In the genomic region with DNA sequence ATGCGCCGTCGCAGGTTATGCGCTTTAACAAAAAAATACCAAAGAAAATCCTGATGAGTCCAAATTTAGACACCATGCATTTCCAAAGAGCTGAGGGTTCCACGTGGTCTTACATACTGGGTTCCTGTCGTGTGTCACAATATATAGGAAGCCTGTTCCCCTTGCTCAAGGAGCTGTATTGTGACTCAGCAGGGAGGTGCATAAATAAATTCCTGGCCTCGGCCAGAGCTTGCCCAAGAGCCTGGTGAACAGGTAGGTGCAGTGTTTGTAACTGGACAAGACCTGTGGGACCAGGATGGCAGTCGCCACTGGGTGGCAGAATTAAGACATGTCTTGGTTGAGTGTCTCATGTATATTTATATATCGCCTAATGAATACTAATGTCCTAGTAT, we compare ENCODE assay signal across 8 mouse cellular contexts. TPM values are rescaled to one million over a fixed set of nuclear protein-coding genes. Genes with fewer than 3 reads are reported as not detected.
DNase-seq lines count a peak whose midpoint lies in the region; ATAC-seq and TF ChIP-seq lines count a peak whose summit lies in the region.

No protein-coding gene starts in this region.

- H3K9me3 ChIP-seq in hindbrain, embryonic 16.5 days (ENCODE audit: control insufficient read depth, low read length), result no peaks in the 10 kb centered on the region

- intact Hi-C loops in gastrocnemius, adult 2 months (cut with DNase I), result loop anchor here (5.0 kb wide), 2 partner anchors 91 to 351 kb away; partner anchors contain the start of genes Hpf1 and Mfap3l
- intact Hi-C loops in left cerebral cortex, adult 2 months (cut with DNase I), result loop anchor here (1.0 to 10.0 kb wide), 6 partner anchors 10 to 504 kb away; partner anchors contain the start of genes Aadat, Cbr4, Gm10283 and Hpf1

- no peaks in the 10 kb centered on the region for H3K27me3 ChIP-seq in hindbrain, embryonic 16.5 days (replicated peaks; ENCODE audit: control insufficient read depth, insufficient read depth, low read length)

- peak overlapping the region; percentile 98 for H3K4me3 ChIP-seq in gastrocnemius, adult 2 months
- H3K4me3 ChIP-seq in hindbrain, embryonic 16.5 days (ENCODE audit: low read length), result peak overlapping the region; percentile 62
- H3K4me3 ChIP-seq in left cerebral cortex, adult 2 months, result peak overlapping the region; percentile 92

- peak overlapping the region; percentile 77 for H3K9ac ChIP-seq in hindbrain, embryonic 16.5 days (ENCODE audit: low read depth, low read length)

- H3K27ac ChIP-seq in gastrocnemius, adult 2 months, result peak overlapping the region; percentile 96
- peak overlapping the region; percentile 85 for H3K27ac ChIP-seq in hindbrain, embryonic 16.5 days (ENCODE audit: low read depth, low read length)
- peak overlapping the region; percentile 82 for H3K27ac ChIP-seq in left cerebral cortex, adult 2 months

- H3K36me3 ChIP-seq in hindbrain, embryonic 16.5 days (ENCODE audit: control insufficient read depth, insufficient read depth, low read length), result no peaks in the 10 kb centered on the region

- 5% methylated on average over 9 of the region's 9 CpGs for WGBS in hindbrain, embryonic 16.5 days

- peak; percentile 68 for ATAC-seq in hindbrain, embryonic 16.5 days

- peak overlapping the region; percentile 95 for H3K4me2 ChIP-seq in hindbrain, embryonic 16.5 days (ENCODE audit: low read length)

- DNase-seq in adrenal gland, adult 18-20 months (ENCODE audit: low spot score in 2 of 2), result peak; percentile 45 to 56
- peak; percentile 26 to 51 for DNase-seq in cerebellum, postnatal 4 days (ENCODE audit: low spot score in 2 of 2)
- peak; percentile 61 for DNase-seq in gastrocnemius, adult 2 months
- peak; percentile 52 to 55 for DNase-seq in left cerebral cortex, adult 2 months (ENCODE audit: extremely low spot score in 1 of 2, low spot score in 2 of 2)
- peak; percentile 67 to 76 for DNase-seq in lung, postnatal 4 days
- peak; percentile 66 to 76 for DNase-seq in right cerebral cortex, adult 2 months (ENCODE audit: low spot score in 2 of 2)
- DNase-seq in urinary bladder, postnatal 14 days (ENCODE audit: low spot score), result peak; percentile 82

- H3K4me1 ChIP-seq in hindbrain, embryonic 16.5 days (ENCODE audit: control insufficient read depth, insufficient read depth, low read depth, low read length), result peaks cover 14% of the 10 kb centered on the region

- TF ChIP-seq CTCF in gastrocnemius, adult 2 months (IDR thresholded peaks at IDR 0.05), result peak; percentile 67
- TF ChIP-seq CTCF in left cerebral cortex, adult 2 months (IDR thresholded peaks at IDR 0.05), result peak; percentile 56

RNA-seq across cellular contexts. Expression of gene Clcn3, which starts 0.6 kb away (rescaled TPM):
- 10 to 100 TPM; 34.3 to 43.4 TPM for total RNA-seq in adrenal gland, adult 18-20 months (2021)
- 10 to 100 TPM; 27.5 to 37.4 TPM for total RNA-seq in gastrocnemius, adult 2 months (2021)
- 79.0 and 79.5 TPM in 2 replicates for polyA plus RNA-seq in hindbrain, embryonic 16.5 days (2015; fragmentation: Nextera tagmentation; extraction: Ambion mirVana)
- 100 to 1,000 TPM; 122 to 132 TPM for total RNA-seq in left cerebral cortex, adult 2 months (2021)

RNA-seq across cellular contexts. Expression of gene Nek1, which starts 9.3 kb away (rescaled TPM):
- total RNA-seq in adrenal gland, adult 18-20 months (2021), result 10 to 100 TPM; 11.9 to 16.2 TPM
- 1 to 10 TPM; 3.8 to 4.7 TPM for total RNA-seq in gastrocnemius, adult 2 months (2021)
- polyA plus RNA-seq in hindbrain, embryonic 16.5 days (2015; fragmentation: Nextera tagmentation; extraction: Ambion mirVana), result 26.4 and 30.3 TPM in 2 replicates
- 10 to 100 TPM; 29.9 to 31.8 TPM for total RNA-seq in left cerebral cortex, adult 2 months (2021)

Comparison
In these comparisons a context has a peak if more than half of its experiments do, and no peak if none do; other contexts are left out.
1. Peak in every context shown above with its lines: DNase-seq, ATAC-seq, H3K4me3 ChIP-seq and H3K27ac ChIP-seq.